Mouse (Mus musculus): Measurements from ENCODE around the gene Tenm3. TPM values are rescaled to one million over a fixed set of nuclear protein-coding genes. Genes with fewer than 3 reads are reported as not detected.

The Tenm3 gene
- total and polyA plus RNA-seq, 3 experiments: 0.03 to 0.08 (median 0.07) TPM

GRCm38 (mm10) chr8:48322655-48323265 is 521.0 kb downstream of the Tenm3 start:
- in situ Hi-C loops (cut with MboI; ENCODE audit: low pct_ligation_motif_present, low pct_unique_long_range_greater_than_20kb, low sequenced_read_pairs) (no loop called here), dilution Hi-C loops (cut with MboI; ENCODE audit: extremely low pct_ligation_motif_present, extremely low pct_unique_long_range_greater_than_20kb, low sequenced_read_pairs) (no loop called here)
- TF ChIP-seq E2F4 (IDR thresholded peaks at IDR 0.05; ENCODE audit: insufficient replicate concordance, low read depth, low read length): no peak
- TF ChIP-seq SMC3 (IDR thresholded peaks at IDR 0.05; ENCODE audit: low read depth, low read length): no peak
- no peak for TF ChIP-seq RAD21 (IDR thresholded peaks at IDR 0.05; ENCODE audit: low read depth, low read length)
- TF ChIP-seq BHLHE40 (IDR thresholded peaks at IDR 0.05; ENCODE audit: low read depth, low read length): no peak
- no peak for TF ChIP-seq POLR2A (IDR thresholded peaks at IDR 0.05; ENCODE audit: low read depth, low read length)
- no peak for TF ChIP-seq TBP (conservative IDR thresholded peaks at IDR 0.05; ENCODE audit: low read depth, low read length)
- no peak for TF ChIP-seq SIN3A (IDR thresholded peaks at IDR 0.05; ENCODE audit: low read length)
- TF ChIP-seq USF1 (IDR thresholded peaks at IDR 0.05; ENCODE audit: low read depth, low read length): no peak
- no peak for TF ChIP-seq MAX (IDR thresholded peaks at IDR 0.05; ENCODE audit: low read length)
- no peak for TF ChIP-seq IRF4 (IDR thresholded peaks at IDR 0.05; ENCODE audit: low read depth, low read length)
- TF ChIP-seq MYC (IDR thresholded peaks at IDR 0.05; ENCODE audit: low read depth, low read length): no peak
- no peak for TF ChIP-seq ELF1 (IDR thresholded peaks at IDR 0.05; ENCODE audit: low read depth, low read length)
- TF ChIP-seq EP300 (IDR thresholded peaks at IDR 0.05; ENCODE audit: low read length): no peak
- no peak for TF ChIP-seq GABPA (IDR thresholded peaks at IDR 0.05; ENCODE audit: insufficient replicate concordance, low read depth, low read length)
- TF ChIP-seq NELFE (IDR thresholded peaks at IDR 0.05; ENCODE audit: low read depth, low read length): no peak
- TF ChIP-seq CHD1 (IDR thresholded peaks at IDR 0.05; ENCODE audit: low read depth, low read length): no peak
- no peak for TF ChIP-seq MAFK (IDR thresholded peaks at IDR 0.05; ENCODE audit: insufficient replicate concordance, low read length)

GRCm38 (mm10) chr8:48322240-48322639 is 521.5 kb downstream of the Tenm3 start:
- Histone ChIP-seq H3K9ac (ENCODE audit: insufficient read depth, low read depth) (no peak overlapping the region), H3K4me1 (ENCODE audit: control insufficient read depth in 1 of 2, insufficient read depth in 2 of 2) (no peaks in the 10 kb centered on the region), H3K79me2 (replicated peaks; ENCODE audit: control insufficient read depth, extremely low read depth, insufficient read depth, poor library complexity, severe bottlenecking) (no peaks in the 10 kb centered on the region), H3K36me3 (replicated peaks in 1 of 2; ENCODE audit: control insufficient read depth in 1 of 2, insufficient read depth in 1 of 2, low read length in 1 of 2) (no peaks in the 10 kb centered on the region), H3K9me3 (replicated peaks; ENCODE audit: low read length) (peaks cover 61% of the 10 kb centered on the region), H3K27me3 (replicated peaks) (no peaks in the 10 kb centered on the region), H3K27ac (ENCODE audit: insufficient read depth, low read depth) (no peak overlapping the region), H3K4me2 (ENCODE audit: insufficient read depth, low read depth, poor library complexity, severe bottlenecking) (no peak overlapping the region), H3K4me3 (replicated peaks in 1 of 3; ENCODE audit: low read depth in 2 of 3, low read length in 2 of 3, poor library complexity in 1 of 3) (no peak overlapping the region)
- in situ Hi-C loops (cut with MboI; ENCODE audit: low pct_ligation_motif_present, low pct_unique_long_range_greater_than_20kb, low sequenced_read_pairs): no loop called here
- no peak for DNase-seq (ENCODE audit: extremely low read depth)
- dilution Hi-C loops (cut with MboI; ENCODE audit: extremely low pct_ligation_motif_present, extremely low pct_unique_long_range_greater_than_20kb, low sequenced_read_pairs): no loop called here
- TF ChIP-seq NELFE (IDR thresholded peaks at IDR 0.05; ENCODE audit: low read depth, low read length) (no peak), RAD21 (IDR thresholded peaks at IDR 0.05; ENCODE audit: low read depth, low read length) (no peak), MAFK (IDR thresholded peaks at IDR 0.05; ENCODE audit: insufficient replicate concordance, low read length) (no peak), TCF12 (IDR thresholded peaks at IDR 0.05; ENCODE audit: low read depth, low read length) (no peak), RCOR1 (conservative IDR thresholded peaks at IDR 0.05; ENCODE audit: low read depth, low read length) (no peak), CHD2 (IDR thresholded peaks at IDR 0.05; ENCODE audit: low read length) (no peak), ETS1 (conservative IDR thresholded peaks at IDR 0.05; ENCODE audit: low read depth, low read length) (no peak), UBTF (IDR thresholded peaks at IDR 0.05; ENCODE audit: low read depth, low read length) (no peak), ZKSCAN1 (IDR thresholded peaks at IDR 0.05; ENCODE audit: borderline replicate concordance, low read depth, low read length) (no peak), SMC3 (IDR thresholded peaks at IDR 0.05; ENCODE audit: low read depth, low read length) (no peak), GABPA (IDR thresholded peaks at IDR 0.05; ENCODE audit: insufficient replicate concordance, low read depth, low read length) (no peak), ZNF384 (IDR thresholded peaks at IDR 0.05; ENCODE audit: low read depth, low read length) (no peak)

More at GRCm38 (mm10) chr8:48322655-48323265, 521.0 kb downstream of the Tenm3 start:
- Histone ChIP-seq H3K27me3 (replicated peaks) (no peaks in the 10 kb centered on the region), H3K4me3 (replicated peaks in 1 of 3; ENCODE audit: low read depth in 2 of 3, low read length in 2 of 3, poor library complexity in 1 of 3) (no peak overlapping the region), H3K27ac (ENCODE audit: insufficient read depth, low read depth) (no peak overlapping the region), H3K4me2 (ENCODE audit: insufficient read depth, low read depth, poor library complexity, severe bottlenecking) (no peak overlapping the region), H3K9me3 (replicated peaks; ENCODE audit: low read length) (peaks cover 61% of the 10 kb centered on the region), H3K4me1 (ENCODE audit: control insufficient read depth in 1 of 2, insufficient read depth in 2 of 2) (no peaks in the 10 kb centered on the region), H3K36me3 (replicated peaks in 1 of 2; ENCODE audit: control insufficient read depth in 1 of 2, insufficient read depth in 1 of 2, low read length in 1 of 2) (no peaks in the 10 kb centered on the region), H3K9ac (ENCODE audit: insufficient read depth, low read depth) (no peak overlapping the region), H3K79me2 (replicated peaks; ENCODE audit: control insufficient read depth, extremely low read depth, insufficient read depth, poor library complexity, severe bottlenecking) (no peaks in the 10 kb centered on the region)
- no peak for DNase-seq (ENCODE audit: extremely low read depth)

Measured in CH12.LX (cell line).